Mouse (Mus musculus): ENCODE data around the gene Dph7. TPM values are rescaled to one million over a fixed set of nuclear protein-coding genes. Genes with fewer than 3 reads are reported as not detected.

Gene Dph7
- 28.5 and 29.9 TPM in 2 replicates for polyA plus RNA-seq (2016; fragmentation: Nextera tagmentation; extraction: Ambion mirVana)

GRCm38 (mm10) chr2:24962304-24963000 is at the start of gene Dph7:
Gene Dph7 (plus strand): TSS chr2:24962400.
- Histone ChIP-seq H3K27ac (no peak within 1 kb of the TSS), H3K9ac (peak within 1 kb of the TSS; percentile 84), H3K36me3 (peaks cover 55% of the 10 kb centered on the region), H3K4me2 (replicated peaks) (peak within 1 kb of the TSS; percentile 82), H3K27me3 (no peaks in the 10 kb centered on the region), H3K4me3 (peak within 1 kb of the TSS; percentile 68), H3K4me1 (peaks cover 12% of the 10 kb centered on the region), H3K9me3 (replicated peaks) (no peaks in the 10 kb centered on the region)
- peak; percentile 89 for ATAC-seq (ENCODE audit: low FRiP score)
- WGBS = 1% methylated on average over 28 of the region's 28 CpGs

- Histone ChIP-seq H3K4me3 (no peak overlapping the region), H3K4me2 (replicated peaks) (no peak overlapping the region), H3K4me1 (peaks cover 6% of the 10 kb centered on the region), H3K9ac (no peak overlapping the region), H3K27ac (no peak overlapping the region), H3K36me3 (no peaks in the 10 kb centered on the region), H3K27me3 (no peaks in the 10 kb centered on the region), H3K9me3 (replicated peaks) (no peaks in the 10 kb centered on the region)
- ATAC-seq (ENCODE audit: low FRiP score) = no peak
These were observed 49.6 kb upstream of the Dph7 start for GRCm38 (mm10) chr2:24912589-24912988.

GRCm38 (mm10) chr2:24914762-24915161 is 47.4 kb upstream of the Dph7 start:
- 87% methylated on average over 3 of the region's 3 CpGs for WGBS

GRCm38 (mm10) chr2:24918930-24919838 is 43.0 kb upstream of the Dph7 start, which contains the start of gene Ehmt1:
Gene Ehmt1 (minus strand): TSS chr2:24919614.
- WGBS = under 1% methylated on average over 96 of the region's 112 CpGs
- H3K9ac ChIP-seq = peak within 1 kb of the TSS; percentile 99
- ATAC-seq (ENCODE audit: low FRiP score) = peak; percentile 98
- H3K9me3 ChIP-seq (replicated peaks) = no peaks in the 10 kb centered on the region
- no peaks in the 10 kb centered on the region for H3K36me3 ChIP-seq
- H3K27ac ChIP-seq = peak within 1 kb of the TSS; percentile 98
- H3K4me3 ChIP-seq = peak within 1 kb of the TSS; percentile 98
- no peaks in the 10 kb centered on the region for H3K27me3 ChIP-seq
- peak within 1 kb of the TSS; percentile 81 for H3K4me2 ChIP-seq (replicated peaks)
- peaks cover 13% of the 10 kb centered on the region for H3K4me1 ChIP-seq

More at GRCm38 (mm10) chr2:24914762-24915161, 47.4 kb upstream of the Dph7 start:
- no peaks in the 10 kb centered on the region for H3K36me3 ChIP-seq
- ATAC-seq (ENCODE audit: low FRiP score) = no peak
- H3K4me2 ChIP-seq (replicated peaks) = no peak overlapping the region
- no peak overlapping the region for H3K27ac ChIP-seq
- H3K9me3 ChIP-seq (replicated peaks) = no peaks in the 10 kb centered on the region
- H3K9ac ChIP-seq = no peak overlapping the region
- H3K4me1 ChIP-seq = peaks cover 13% of the 10 kb centered on the region
- H3K4me3 ChIP-seq = no peak overlapping the region
- H3K27me3 ChIP-seq = no peaks in the 10 kb centered on the region

GRCm38 (mm10) chr2:24919839-24920175 is 42.4 kb upstream of the Dph7 start:
- Histone ChIP-seq H3K4me1 (peaks cover 13% of the 10 kb centered on the region), H3K36me3 (no peaks in the 10 kb centered on the region), H3K27ac (peak overlapping the region; percentile 98), H3K27me3 (no peaks in the 10 kb centered on the region), H3K4me2 (replicated peaks) (peak overlapping the region; percentile 81), H3K9ac (peak overlapping the region; percentile 99), H3K4me3 (peak overlapping the region; percentile 98), H3K9me3 (replicated peaks) (no peaks in the 10 kb centered on the region)
- ATAC-seq (ENCODE audit: low FRiP score) = peak; percentile 67
- WGBS = 10% methylated on average over 8 of the region's 8 CpGs

- H3K4me2 ChIP-seq (replicated peaks) = no peak overlapping the region
- H3K4me3 ChIP-seq = no peak overlapping the region
- H3K27ac ChIP-seq = no peak overlapping the region
- ATAC-seq (ENCODE audit: low FRiP score) = no peak
- H3K27me3 ChIP-seq = no peaks in the 10 kb centered on the region
- 62% methylated on average over 2 of the region's 2 CpGs for WGBS
- no peaks in the 10 kb centered on the region for H3K4me1 ChIP-seq
- no peak overlapping the region for H3K9ac ChIP-seq
- no peaks in the 10 kb centered on the region for H3K9me3 ChIP-seq (replicated peaks)
- H3K36me3 ChIP-seq = peaks cover 3% of the 10 kb centered on the region; the same call in 1 of the 2 replicates
These were observed 38.6 kb upstream of the Dph7 start for GRCm38 (mm10) chr2:24923561-24923960.

- ATAC-seq (ENCODE audit: low FRiP score) = no peak
- Histone ChIP-seq H3K9me3 (replicated peaks) (no peaks in the 10 kb centered on the region), H3K4me2 (replicated peaks) (no peak overlapping the region), H3K27ac (no peak overlapping the region), H3K4me3 (no peak overlapping the region), H3K4me1 (no peaks in the 10 kb centered on the region), H3K27me3 (no peaks in the 10 kb centered on the region), H3K9ac (no peak overlapping the region), H3K36me3 (peaks cover 3% of the 10 kb centered on the region; the same call in 1 of the 2 replicates)
- WGBS = 89% methylated on average over 8 of the region's 8 CpGs
These were observed 36.9 kb upstream of the Dph7 start for GRCm38 (mm10) chr2:24925284-24925683.

GRCm38 (mm10) chr2:24926345-24926964 is 35.7 kb upstream of the Dph7 start:
- no peak overlapping the region for H3K9ac ChIP-seq
- H3K4me1 ChIP-seq = no peaks in the 10 kb centered on the region
- H3K4me2 ChIP-seq (replicated peaks) = no peak overlapping the region
- H3K4me3 ChIP-seq = no peak overlapping the region
- no peak for ATAC-seq (ENCODE audit: low FRiP score)
- H3K36me3 ChIP-seq = peaks cover 3% of the 10 kb centered on the region; the same call in 1 of the 2 replicates
- no peaks in the 10 kb centered on the region for H3K27me3 ChIP-seq
- H3K27ac ChIP-seq = no peak overlapping the region
- 84% methylated on average over 9 of the region's 9 CpGs for WGBS
- no peaks in the 10 kb centered on the region for H3K9me3 ChIP-seq (replicated peaks)

- H3K36me3 ChIP-seq = peaks cover 3% of the 10 kb centered on the region; the same call in 1 of the 2 replicates
- WGBS = 74% methylated on average over 7 of the region's 7 CpGs
These were observed 35.2 kb upstream of the Dph7 start for GRCm38 (mm10) chr2:24926965-24927358.

GRCm38 (mm10) chr2:24927810-24928479 is 34.3 kb upstream of the Dph7 start:
- Histone ChIP-seq H3K27ac (no peak overlapping the region), H3K4me3 (no peak overlapping the region), H3K4me2 (replicated peaks) (no peak overlapping the region), H3K27me3 (no peaks in the 10 kb centered on the region), H3K9me3 (replicated peaks) (no peaks in the 10 kb centered on the region), H3K4me1 (no peaks in the 10 kb centered on the region), H3K9ac (no peak overlapping the region), H3K36me3 (peaks cover 3% of the 10 kb centered on the region; the same call in 1 of the 2 replicates)
- ATAC-seq (ENCODE audit: low FRiP score) = no peak
- WGBS = 67% methylated on average over 4 of the region's 4 CpGs

More at GRCm38 (mm10) chr2:24926965-24927358, 35.2 kb upstream of the Dph7 start:
- H3K4me1 ChIP-seq = no peaks in the 10 kb centered on the region
- H3K4me3 ChIP-seq = no peak overlapping the region
- no peak overlapping the region for H3K27ac ChIP-seq
- ATAC-seq (ENCODE audit: low FRiP score) = no peak
- H3K27me3 ChIP-seq = no peaks in the 10 kb centered on the region
- H3K4me2 ChIP-seq (replicated peaks) = no peak overlapping the region
- no peaks in the 10 kb centered on the region for H3K9me3 ChIP-seq (replicated peaks)
- 0 out of 2 replicates have a peak overlapping the region, but pooled peaks have one; percentile 13 for H3K9ac ChIP-seq

- Histone ChIP-seq H3K27me3 (peaks cover 4% of the 10 kb centered on the region; the same call in 1 of the 2 replicates), H3K36me3 (peaks cover 3% of the 10 kb centered on the region; the same call in 1 of the 2 replicates), H3K4me1 (peaks cover under 1% of the 10 kb centered on the region), H3K9ac (no peak overlapping the region), H3K27ac (no peak overlapping the region), H3K9me3 (replicated peaks) (no peaks in the 10 kb centered on the region), H3K4me2 (replicated peaks) (no peak overlapping the region), H3K4me3 (no peak overlapping the region)
- 68% methylated on average over 2 of the region's 2 CpGs for WGBS
- no peak for ATAC-seq (ENCODE audit: low FRiP score)
These were observed 33.1 kb upstream of the Dph7 start for GRCm38 (mm10) chr2:24929119-24929518.

Measured in hindbrain, embryonic 12.5 days (tissue).